Mouse (Mus musculus): ENCODE data around the gene Tnrc6b.

Gene Tnrc6b

GRCm38 (mm10) chr15:80701481-80702257, 9.4 kb upstream of the Tnrc6b start:
- DNase-seq (ENCODE audit: low read depth, low spot score): no peak

- no peak for DNase-seq (ENCODE audit: low read depth, low spot score)
Observed at GRCm38 (mm10) chr15:80702910-80703309, 8.2 kb upstream of the Tnrc6b start.

GRCm38 (mm10) chr15:80703495-80703894, 7.6 kb upstream of the Tnrc6b start:
- DNase-seq (ENCODE audit: low read depth, low spot score): no peak

- DNase-seq (ENCODE audit: low read depth, low spot score): peak; percentile 81
Observed at GRCm38 (mm10) chr15:80704267-80704666, 6.8 kb upstream of the Tnrc6b start.

GRCm38 (mm10) chr15:80705828-80706549, 5.1 kb upstream of the Tnrc6b start:
- DNase-seq (ENCODE audit: low read depth, low spot score): peak; percentile 84

GRCm38 (mm10) chr15:80706596-80706995, 4.5 kb upstream of the Tnrc6b start:
- no peak for DNase-seq (ENCODE audit: low read depth, low spot score)

- DNase-seq (ENCODE audit: low read depth, low spot score): no peak
Observed at GRCm38 (mm10) chr15:80707088-80707487, 4.0 kb upstream of the Tnrc6b start.

- no peak for DNase-seq (ENCODE audit: low read depth, low spot score)
Observed at GRCm38 (mm10) chr15:80709593-80709992, 1.5 kb upstream of the Tnrc6b start.

GRCm38 (mm10) chr15:80710257-80710607, 881 bp upstream of the Tnrc6b start:
- DNase-seq (ENCODE audit: low read depth, low spot score): no peak

- DNase-seq (ENCODE audit: low read depth, low spot score): peak; percentile 38
Observed at GRCm38 (mm10) chr15:80711401-80712151, 463 bp downstream of the Tnrc6b start.

- DNase-seq (ENCODE audit: low read depth, low spot score): no peak
Observed at GRCm38 (mm10) chr15:80714299-80714698, 3.2 kb downstream of the Tnrc6b start.

- DNase-seq (ENCODE audit: low read depth, low spot score): no peak
Observed at GRCm38 (mm10) chr15:80716631-80717135, 5.6 kb downstream of the Tnrc6b start.

- DNase-seq (ENCODE audit: low read depth, low spot score): no peak
Observed at GRCm38 (mm10) chr15:80717431-80717830, 6.3 kb downstream of the Tnrc6b start.

- no peak for DNase-seq (ENCODE audit: low read depth, low spot score)
Observed at GRCm38 (mm10) chr15:80720249-80720648, 9.1 kb downstream of the Tnrc6b start.

GRCm38 (mm10) chr15:80721861-80722260, 10.7 kb downstream of the Tnrc6b start:
- DNase-seq (ENCODE audit: low read depth, low spot score): no peak

- DNase-seq (ENCODE audit: low read depth, low spot score): no peak
Observed at GRCm38 (mm10) chr15:80722366-80722765, 11.3 kb downstream of the Tnrc6b start.

- no peak for DNase-seq (ENCODE audit: low read depth, low spot score)
Observed at GRCm38 (mm10) chr15:80729477-80729876, 18.4 kb downstream of the Tnrc6b start.

- no peak for DNase-seq (ENCODE audit: low read depth, low spot score)
Observed at GRCm38 (mm10) chr15:80731043-80731442, 19.9 kb downstream of the Tnrc6b start.

- no peak for DNase-seq (ENCODE audit: low read depth, low spot score)
Observed at GRCm38 (mm10) chr15:80731511-80731910, 20.4 kb downstream of the Tnrc6b start.

- no peak for DNase-seq (ENCODE audit: low read depth, low spot score)
Observed at GRCm38 (mm10) chr15:80732266-80733030, 21.3 kb downstream of the Tnrc6b start.

- no peak for DNase-seq (ENCODE audit: low read depth, low spot score)
Observed at GRCm38 (mm10) chr15:80735300-80735699, 24.2 kb downstream of the Tnrc6b start.
